Mouse (Mus musculus) neural tube, embryonic 15.5 days (tissue): Measurements from ENCODE around the gene Dph6. TPM values are rescaled to one million over a fixed set of nuclear protein-coding genes. Genes with fewer than 3 reads are reported as not detected.
"Not testable (repeated sequence)": the region's sequence is repeated elsewhere in the genome, so short reads cannot be mapped to it uniquely, and the experiment has no call there.

Experiments used
- ATAC-seq: fragments of 200-750 bp; cut with Nextera tagmentation; 2 replicates; pipeline ENCODE4 v1.8.0; 2017; ENCODE audit warnings: mild to moderate bottlenecking, moderate TSS enrichment, moderate library complexity; ENCODE audit not compliant: low FRiP score
- H3K27ac ChIP-seq: fragments of 300-500 bp; sonication (generic); replicated peaks from 2 replicates; pipeline ENCODE4 v1.5.1; 2015; ENCODE audit warnings: mild to moderate bottlenecking, inconsistent platforms
- H3K27me3 ChIP-seq: fragments of 300-500 bp; sonication (generic); replicated peaks from 2 replicates; pipeline ENCODE4 v1.6.1; 2015; ENCODE audit warnings: inconsistent platforms
- H3K36me3 ChIP-seq: fragments of 300-500 bp; sonication (generic); 2 replicates; pipeline ENCODE4 v1.6.1; 2015; ENCODE audit warnings: inconsistent platforms
- H3K4me1 ChIP-seq: fragments of 300-500 bp; sonication (generic); 2 replicates; pipeline ENCODE4 v1.6.1; 2015; ENCODE audit warnings: inconsistent platforms
- H3K4me2 ChIP-seq: fragments of 300-500 bp; sonication (generic); 2 replicates; pipeline ENCODE4 v1.6.1; 2015; ENCODE audit warnings: inconsistent platforms, mild to moderate bottlenecking, moderate library complexity
- H3K4me3 ChIP-seq: fragments of 300-500 bp; sonication (generic); replicated peaks from 2 replicates; pipeline ENCODE4 v1.5.1; 2015; ENCODE audit warnings: mild to moderate bottlenecking, inconsistent platforms
- H3K9ac ChIP-seq: fragments of 300-500 bp; sonication (generic); replicated peaks from 2 replicates; pipeline ENCODE4 v1.6.1; 2015; ENCODE audit warnings: mild to moderate bottlenecking, inconsistent platforms
- H3K9me3 ChIP-seq: fragments of 300-500 bp; sonication (generic); replicated peaks from 2 replicates; pipeline ENCODE4 v1.6.1; 2016; ENCODE audit warnings: inconsistent platforms
- WGBS: fragments of 180-500 bp; shearing (Covaris S2); methylation state at CpG from one replicate; pipeline ENCODE4 v1.1.7; 2015; ENCODE audit warnings: mixed read lengths; 5-methylcytosine and 5-hydroxymethylcytosine counted together
- polyA plus RNA-seq: library from polyadenylated mRNA; unstranded; fragments of >200 nt; fragmentation: Nextera tagmentation; extraction: Ambion mirVana; gene quantifications from 2 replicates; pipeline ENCODE4 v1.2.1, GENCODE M21; 2015

The Dph6 gene
- polyA plus RNA-seq, 1 experiment from 2014 or later = 15.7 TPM

DNA sequence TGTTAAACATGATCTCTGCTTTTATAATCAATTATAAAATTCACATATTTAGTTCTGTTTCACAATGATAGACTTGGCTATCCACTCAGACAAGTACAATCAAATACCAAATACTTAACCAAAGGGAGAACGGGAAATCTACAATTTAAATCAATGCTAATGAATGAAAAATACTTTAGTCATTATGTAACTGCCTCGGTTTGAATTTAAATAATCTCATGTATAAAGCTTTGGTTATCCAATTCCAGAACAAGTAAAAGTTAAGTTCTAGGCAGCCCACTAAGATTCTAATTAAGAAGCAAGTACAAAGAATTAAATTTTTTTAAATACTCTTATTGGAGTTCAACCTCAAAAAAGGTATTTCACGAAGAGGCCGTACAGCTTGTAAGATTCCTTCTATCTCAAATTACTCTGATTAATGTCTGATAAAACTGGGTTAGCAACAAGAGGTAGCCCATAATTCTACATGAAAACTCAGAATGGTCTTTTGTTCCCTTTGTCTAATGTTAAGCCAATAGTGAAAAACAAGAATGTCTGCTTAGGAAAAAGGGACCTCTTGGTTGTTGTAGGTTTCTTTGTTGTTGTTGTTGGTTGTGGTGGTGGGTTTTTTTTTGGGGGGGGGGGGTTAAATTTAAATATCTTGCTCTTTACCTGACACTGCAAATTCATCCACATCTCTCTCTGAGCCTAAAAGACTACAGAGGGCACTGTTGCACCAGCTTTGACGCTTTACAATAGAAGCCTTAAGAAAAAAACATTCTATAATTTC lies 32.8 kb downstream of the Dph6 start:
- Histone ChIP-seq H3K27me3 (no peaks in the 10 kb centered on the region), H3K4me3 (no peak overlapping the region), H3K36me3 (no peaks in the 10 kb centered on the region), H3K9ac (no peak overlapping the region), H3K9me3 (no peaks in the 10 kb centered on the region), H3K4me1 (peaks cover 7% of the 10 kb centered on the region), H3K4me2 (peak overlapping the region; percentile 32), H3K27ac (no peak overlapping the region)
- WGBS = 17% methylated on average over 5 of the region's 5 CpGs
- no peak; the same call in 1 of the 2 replicates for ATAC-seq

DNA sequence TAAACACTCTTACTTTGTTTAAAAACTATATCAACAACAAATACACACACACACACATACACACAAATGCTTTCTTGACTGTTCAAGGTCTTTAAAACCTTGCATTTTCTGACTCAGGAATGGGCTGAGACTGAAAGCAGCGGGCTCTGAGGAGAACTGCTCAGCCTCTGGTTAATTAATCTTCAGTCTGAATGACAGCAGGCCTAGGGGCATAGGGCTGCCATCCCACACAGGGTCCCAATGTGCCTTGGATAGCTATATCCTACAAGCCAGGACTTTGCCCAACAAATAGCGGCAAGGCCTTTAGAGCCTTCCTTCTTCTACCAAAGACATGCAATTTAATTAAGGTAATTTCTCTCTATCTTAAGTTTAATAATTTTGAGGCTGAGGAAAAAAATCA lies 43.2 kb downstream of the Dph6 start:
- no peak for ATAC-seq
- H3K4me1 ChIP-seq = 0 out of 2 replicates have a peak, but pooled peaks cover 3% of the 10 kb centered on the region
- H3K9ac ChIP-seq = no peak overlapping the region
- H3K4me2 ChIP-seq = no peak overlapping the region
- no peaks in the 10 kb centered on the region for H3K9me3 ChIP-seq
- H3K4me3 ChIP-seq = no peak overlapping the region
- no peak overlapping the region for H3K27ac ChIP-seq
- H3K36me3 ChIP-seq = no peaks in the 10 kb centered on the region
- no peaks in the 10 kb centered on the region for H3K27me3 ChIP-seq
- WGBS = 38% methylated on average over 2 of the region's 2 CpGs

DNA sequence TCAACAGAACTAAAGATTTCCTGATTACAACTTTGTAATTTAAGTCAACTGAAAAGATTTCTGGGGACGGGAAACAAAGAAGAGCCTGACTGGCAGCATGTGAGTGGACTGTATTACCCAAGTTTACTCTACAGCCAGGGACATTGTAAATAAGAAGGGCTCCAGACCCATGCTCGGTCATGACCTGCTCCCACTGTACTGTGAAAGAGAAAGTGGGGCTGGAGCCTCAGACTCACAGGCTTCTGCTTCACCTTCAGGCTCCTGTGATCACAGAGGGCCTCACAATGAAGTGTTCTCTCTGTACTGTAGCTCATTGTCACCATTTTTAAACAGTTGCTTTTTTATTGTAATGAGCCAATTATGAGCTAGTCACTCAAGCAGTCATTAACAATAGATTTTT lies 44.7 kb downstream of the Dph6 start:
- Histone ChIP-seq H3K9ac (no peak overlapping the region), H3K4me2 (no peak overlapping the region), H3K27ac (no peak overlapping the region), H3K4me1 (0 out of 2 replicates have a peak, but pooled peaks cover 3% of the 10 kb centered on the region), H3K36me3 (no peaks in the 10 kb centered on the region), H3K27me3 (no peaks in the 10 kb centered on the region), H3K4me3 (no peak overlapping the region), H3K9me3 (no peaks in the 10 kb centered on the region)
- no peak for ATAC-seq
- whole genome bisulfite sequencing = 17% methylated on average over 2 of the region's 2 CpGs

DNA sequence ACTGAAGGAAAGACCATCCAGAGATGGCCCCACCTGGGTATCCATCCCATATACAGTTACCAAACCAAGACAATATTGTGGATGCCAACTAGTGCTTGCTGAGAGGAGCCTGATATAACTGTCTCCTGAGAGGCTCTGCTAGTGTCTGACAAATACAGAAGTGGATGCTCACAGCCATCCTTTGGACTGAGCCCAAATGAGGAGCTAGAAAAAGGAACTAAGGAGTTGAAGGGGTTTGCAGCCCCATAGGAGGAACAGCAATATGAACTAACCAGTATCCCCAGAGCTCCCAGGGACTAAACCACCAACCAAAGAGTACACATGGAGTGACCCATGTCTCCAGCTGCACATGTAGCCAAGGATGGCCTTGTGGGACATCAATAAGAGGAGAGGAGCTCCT lies 49.6 kb downstream of the Dph6 start:
- H3K4me1 ChIP-seq, H3K9ac ChIP-seq, H3K9me3 ChIP-seq, H3K27me3 ChIP-seq, ATAC-seq, H3K4me2 ChIP-seq, H3K27ac ChIP-seq, H3K36me3 ChIP-seq, H3K4me3 ChIP-seq: not testable (repeated sequence)

DNA sequence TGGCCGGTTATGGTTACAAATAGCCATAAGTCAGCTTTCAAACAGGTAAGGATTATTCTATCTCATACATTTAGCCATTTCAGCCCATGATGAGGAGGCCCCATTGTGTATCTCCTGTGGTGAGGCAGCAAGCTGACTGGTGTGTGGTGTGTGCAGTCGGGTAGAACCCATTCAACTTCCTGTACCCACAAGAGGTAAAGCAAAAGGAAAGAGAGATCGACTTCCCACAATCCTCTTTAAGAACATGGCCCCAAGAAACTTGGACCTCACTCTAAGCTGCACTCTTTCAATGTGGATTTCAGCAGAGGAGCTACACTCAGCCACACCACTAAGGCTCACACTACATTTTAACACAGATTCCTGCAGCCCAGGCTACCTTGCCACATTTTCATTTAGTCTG lies 53.6 kb downstream of the Dph6 start:
- Histone ChIP-seq H3K4me3 (no peak overlapping the region), H3K9me3 (no peaks in the 10 kb centered on the region), H3K9ac (no peak overlapping the region), H3K4me1 (no peaks in the 10 kb centered on the region), H3K4me2 (no peak overlapping the region), H3K27me3 (no peaks in the 10 kb centered on the region), H3K36me3 (no peaks in the 10 kb centered on the region), H3K27ac (no peak overlapping the region)
- ATAC-seq = no peak
- WGBS = 91% methylated on average over 3 of the region's 3 CpGs

DNA sequence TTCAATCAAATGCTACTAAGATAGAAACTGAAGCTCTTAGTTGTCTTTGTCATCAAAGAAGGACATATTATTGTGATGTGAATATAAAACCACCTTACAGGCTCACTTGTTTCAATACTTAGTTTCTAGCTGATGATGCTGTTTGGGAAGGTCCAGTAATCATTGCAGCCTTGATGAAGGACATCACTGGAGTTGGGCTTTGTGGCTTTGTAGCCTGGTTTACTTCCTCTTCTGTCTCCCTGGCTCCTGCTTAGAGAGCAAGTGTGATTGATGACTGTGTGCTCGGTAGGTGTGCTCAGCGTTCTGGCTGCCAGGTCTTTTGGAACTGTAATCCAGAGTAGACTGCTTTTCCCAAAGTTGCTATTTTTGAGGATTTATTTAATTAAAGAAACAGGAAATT lies 55.0 kb downstream of the Dph6 start:
- no peak overlapping the region for H3K4me2 ChIP-seq
- WGBS = 20% methylated on average over 2 of the region's 2 CpGs
- no peak overlapping the region for H3K9ac ChIP-seq
- no peak for ATAC-seq
- H3K27ac ChIP-seq = no peak overlapping the region
- H3K4me1 ChIP-seq = no peaks in the 10 kb centered on the region
- no peaks in the 10 kb centered on the region for H3K27me3 ChIP-seq
- H3K36me3 ChIP-seq = no peaks in the 10 kb centered on the region
- no peak overlapping the region for H3K4me3 ChIP-seq
- H3K9me3 ChIP-seq = no peaks in the 10 kb centered on the region

DNA sequence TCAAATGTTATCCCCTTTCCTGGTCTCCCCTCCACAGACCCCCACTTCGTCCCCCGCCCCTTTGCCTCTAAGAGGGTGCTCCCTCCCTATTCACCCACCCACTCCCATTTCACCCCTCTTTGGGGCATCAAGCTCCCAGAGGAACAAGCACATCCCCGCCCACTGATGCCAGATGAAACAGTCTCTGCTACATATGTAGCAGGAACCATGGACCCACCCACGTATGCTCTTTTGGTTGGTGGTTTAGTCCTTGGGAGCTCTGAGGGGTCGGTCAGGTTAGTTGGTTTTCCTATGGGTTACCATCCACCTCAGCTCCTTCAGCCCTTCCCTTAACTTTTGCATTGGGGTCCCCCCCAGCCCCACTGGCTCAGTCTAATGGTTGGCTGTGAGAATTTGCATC lies 61.4 kb downstream of the Dph6 start:
- Histone ChIP-seq H3K36me3 (no peaks in the 10 kb centered on the region), H3K27me3 (no peaks in the 10 kb centered on the region), H3K9ac (no peak overlapping the region), H3K27ac (no peak overlapping the region), H3K4me1 (no peaks in the 10 kb centered on the region), H3K4me3 (no peak overlapping the region), H3K4me2 (no peak overlapping the region), H3K9me3 (no peaks in the 10 kb centered on the region)
- 98% methylated on average over 5 of the region's 5 CpGs for WGBS
- no peak for ATAC-seq

DNA sequence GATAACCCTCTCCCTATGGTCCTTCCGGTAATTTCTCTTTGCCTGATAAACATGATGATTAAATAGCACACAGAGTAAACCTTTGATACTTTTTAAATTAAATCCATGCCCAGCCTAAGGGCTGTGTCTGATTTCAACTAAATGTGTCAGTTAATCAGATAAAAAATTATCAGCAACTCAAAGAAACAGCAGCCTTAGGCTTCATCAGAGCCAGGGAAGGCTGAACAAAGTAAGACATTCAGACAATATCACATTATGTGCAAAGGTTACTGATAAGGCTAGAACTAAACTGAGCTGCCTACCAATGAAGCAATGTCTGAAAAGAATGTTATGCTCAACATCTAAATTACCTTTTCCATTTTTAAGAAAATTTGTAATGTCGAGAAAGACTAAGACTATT lies 74.0 kb downstream of the Dph6 start:
- Histone ChIP-seq H3K9ac (no peak overlapping the region), H3K9me3 (no peaks in the 10 kb centered on the region), H3K4me3 (no peak overlapping the region), H3K4me1 (no peaks in the 10 kb centered on the region), H3K27ac (no peak overlapping the region), H3K4me2 (no peak overlapping the region), H3K27me3 (no peaks in the 10 kb centered on the region), H3K36me3 (no peaks in the 10 kb centered on the region)
- no peak for ATAC-seq
- 72% methylated on average over 2 of the region's 2 CpGs for WGBS

DNA sequence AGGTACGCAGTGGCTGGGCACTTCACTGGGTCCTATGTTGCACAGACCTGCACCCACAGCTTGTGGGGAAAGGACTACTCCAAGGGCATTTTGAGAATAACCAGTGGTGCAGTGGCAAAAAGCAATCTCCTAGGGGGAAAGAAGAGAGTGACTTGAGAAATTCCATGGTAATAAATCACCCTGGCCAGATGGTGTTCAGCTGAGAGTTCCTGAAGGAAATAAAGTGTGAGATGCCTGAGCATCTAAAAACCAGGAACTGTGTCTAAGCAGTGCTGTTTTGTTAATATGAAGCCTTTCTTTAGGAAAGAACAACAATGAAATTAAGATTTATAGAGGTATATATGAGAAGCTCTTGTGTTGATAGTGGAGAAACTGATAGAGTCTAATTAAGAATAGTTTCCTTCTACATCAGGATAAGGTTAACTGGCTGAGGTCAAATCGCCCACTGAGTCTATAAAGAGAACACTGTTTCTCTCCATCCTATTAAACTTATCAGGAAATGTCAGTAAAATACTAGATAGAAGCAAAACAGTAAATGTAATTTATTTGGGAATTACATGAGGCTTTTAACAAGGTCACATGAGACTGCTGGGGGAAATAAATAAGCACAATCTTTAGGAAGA lies 111.7 kb downstream of the Dph6 start:
- H3K27ac ChIP-seq = no peak overlapping the region
- no peaks in the 10 kb centered on the region for H3K4me1 ChIP-seq
- no peak overlapping the region for H3K4me2 ChIP-seq
- no peaks in the 10 kb centered on the region for H3K27me3 ChIP-seq
- no peaks in the 10 kb centered on the region for H3K9me3 ChIP-seq
- no peak overlapping the region for H3K4me3 ChIP-seq
- H3K9ac ChIP-seq = no peak overlapping the region
- WGBS = 80% methylated on average over 2 of the region's 2 CpGs
- no peaks in the 10 kb centered on the region for H3K36me3 ChIP-seq
- ATAC-seq = no peak

DNA sequence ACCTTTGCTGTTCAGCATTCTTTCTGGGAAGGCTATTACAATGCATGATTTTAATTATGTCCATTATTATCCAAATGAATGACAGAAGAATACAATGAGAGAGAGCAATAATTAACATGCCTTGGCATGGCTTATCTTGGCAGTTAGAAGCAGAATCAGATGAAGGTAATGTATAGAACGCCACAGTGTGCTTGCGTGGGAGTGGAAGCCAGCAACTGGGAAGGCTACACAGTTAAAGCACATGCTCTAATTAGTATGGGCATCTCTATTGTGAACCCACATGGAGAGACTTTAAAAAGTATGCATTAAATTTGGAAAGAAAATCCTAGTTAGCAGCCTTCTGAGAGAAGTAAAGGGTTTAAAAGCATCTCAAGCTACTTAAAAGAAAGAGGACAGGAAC lies 112.4 kb downstream of the Dph6 start:
- WGBS = 63% methylated on average over 2 of the region's 2 CpGs
- ATAC-seq = no peak
- no peaks in the 10 kb centered on the region for H3K36me3 ChIP-seq
- H3K4me1 ChIP-seq = no peaks in the 10 kb centered on the region
- no peaks in the 10 kb centered on the region for H3K27me3 ChIP-seq
- H3K27ac ChIP-seq = no peak overlapping the region
- H3K9me3 ChIP-seq = no peaks in the 10 kb centered on the region
- H3K4me3 ChIP-seq = no peak overlapping the region
- H3K9ac ChIP-seq = no peak overlapping the region
- no peak overlapping the region for H3K4me2 ChIP-seq

DNA sequence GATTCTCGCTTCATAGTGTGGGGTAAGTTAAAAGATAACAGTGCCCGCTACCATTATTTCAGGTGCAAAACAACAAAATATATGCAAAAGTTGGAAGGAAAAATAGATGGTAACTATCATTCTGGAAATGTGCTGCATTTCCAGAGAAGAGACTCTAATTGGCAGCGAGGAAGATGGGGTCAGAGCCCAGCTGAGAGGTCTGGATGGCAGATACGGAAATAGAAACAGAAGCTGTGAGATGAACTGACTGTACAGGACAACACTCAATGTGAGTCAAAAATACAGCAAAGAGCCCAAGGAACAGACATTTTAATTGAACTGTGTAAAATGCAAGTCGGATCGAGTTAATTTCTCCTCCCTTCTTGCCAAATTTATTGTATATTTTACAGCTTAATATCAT lies 114.3 kb downstream of the Dph6 start:
- Histone ChIP-seq H3K36me3 (no peaks in the 10 kb centered on the region), H3K4me1 (no peaks in the 10 kb centered on the region), H3K27ac (no peak overlapping the region), H3K4me3 (no peak overlapping the region), H3K27me3 (no peaks in the 10 kb centered on the region), H3K9me3 (no peaks in the 10 kb centered on the region), H3K9ac (no peak overlapping the region), H3K4me2 (no peak overlapping the region)
- ATAC-seq = no peak
- 90% methylated on average over 6 of the region's 6 CpGs for WGBS

DNA sequence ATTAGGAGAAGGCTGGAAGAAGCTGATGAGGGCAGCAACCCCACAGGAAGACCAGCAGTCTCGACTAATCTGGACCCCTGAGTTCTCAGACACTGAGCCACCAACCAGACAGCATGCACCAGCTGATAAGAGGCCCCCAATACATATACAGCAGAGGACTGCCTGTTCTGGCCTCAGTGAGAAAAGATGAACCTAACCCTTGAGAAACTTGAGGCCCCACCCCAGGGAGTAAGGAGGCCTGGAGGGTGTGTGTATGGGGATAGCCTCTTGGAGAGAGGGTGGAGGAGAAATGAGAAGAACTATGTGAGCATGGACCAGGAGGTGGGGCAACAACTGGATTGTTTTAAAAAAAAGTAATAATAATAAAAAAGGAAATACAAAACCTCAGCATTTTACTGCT lies 118.7 kb downstream of the Dph6 start:
- Histone ChIP-seq H3K9ac (no peak overlapping the region), H3K4me1 (no peaks in the 10 kb centered on the region), H3K27me3 (no peaks in the 10 kb centered on the region), H3K36me3 (no peaks in the 10 kb centered on the region), H3K4me3 (no peak overlapping the region), H3K4me2 (no peak overlapping the region), H3K9me3 (no peaks in the 10 kb centered on the region), H3K27ac (no peak overlapping the region)
- WGBS = 45% methylated on average over 1 of the region's 1 CpGs
- no peak for ATAC-seq
